Mouse (Mus musculus): Measurements from ENCODE around the gene Cnppd1. TPM values are rescaled to one million over a fixed set of nuclear protein-coding genes. Genes with fewer than 3 reads are reported as not detected.
A peak's percentile ranks its signal among the peaks of the same experiment; 100 is the strongest.

The Cnppd1 gene
- polyA plus RNA-seq, 1 experiment from 2014 or later: 48.9 TPM

DNA sequence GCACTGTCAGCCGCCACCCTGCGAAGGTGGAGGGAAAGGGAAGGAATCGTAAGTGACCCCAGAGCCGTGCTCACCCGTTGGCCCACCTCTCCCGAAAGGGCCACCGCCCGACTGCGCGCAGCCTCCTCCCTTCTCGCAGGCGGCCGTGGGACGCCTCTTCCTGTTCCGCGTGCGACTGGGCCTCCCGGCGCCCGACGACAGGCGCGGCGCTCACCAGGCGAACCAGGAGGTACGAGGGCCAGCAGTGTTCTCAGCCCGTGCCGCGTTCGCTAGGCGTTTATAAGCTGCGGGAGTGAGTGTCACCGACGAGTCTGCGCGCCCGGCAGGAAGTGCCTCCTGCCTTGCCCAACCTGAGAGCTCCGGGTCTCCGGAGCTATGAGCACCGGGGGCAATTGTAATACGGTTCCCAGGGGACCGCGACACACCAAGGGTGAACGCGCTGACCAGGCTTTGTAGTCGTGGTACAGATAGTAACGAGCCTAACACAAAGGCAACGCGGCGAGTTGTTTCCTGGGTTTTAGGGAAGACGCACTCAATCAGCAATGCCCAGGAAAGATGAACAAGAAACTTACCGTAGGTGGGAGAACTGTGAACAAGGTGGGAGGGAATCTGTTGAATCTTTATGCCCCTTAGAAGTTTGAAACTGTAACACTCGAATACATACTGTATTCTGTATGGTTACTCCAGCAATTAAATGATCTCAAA lies 873 bp downstream of the Cnppd1 start:
- Histone ChIP-seq H3K9ac (replicated peaks) (peak overlapping the region; percentile 81), H3K4me3 (replicated peaks) (peak overlapping the region; percentile 78), H3K27ac (replicated peaks) (peak overlapping the region; percentile 98), H3K27me3 (replicated peaks) (no peaks in the 10 kb centered on the region), H3K4me2 (peak overlapping the region; percentile 96), H3K4me1 (peaks cover 44% of the 10 kb centered on the region), H3K9me3 (replicated peaks) (no peaks in the 10 kb centered on the region), H3K36me3 (peaks cover 53% of the 10 kb centered on the region)
- under 1% methylated on average over 53 of the region's 53 CpGs for WGBS
- ATAC-seq (ENCODE audit: low FRiP score): peak; percentile 16

DNA sequence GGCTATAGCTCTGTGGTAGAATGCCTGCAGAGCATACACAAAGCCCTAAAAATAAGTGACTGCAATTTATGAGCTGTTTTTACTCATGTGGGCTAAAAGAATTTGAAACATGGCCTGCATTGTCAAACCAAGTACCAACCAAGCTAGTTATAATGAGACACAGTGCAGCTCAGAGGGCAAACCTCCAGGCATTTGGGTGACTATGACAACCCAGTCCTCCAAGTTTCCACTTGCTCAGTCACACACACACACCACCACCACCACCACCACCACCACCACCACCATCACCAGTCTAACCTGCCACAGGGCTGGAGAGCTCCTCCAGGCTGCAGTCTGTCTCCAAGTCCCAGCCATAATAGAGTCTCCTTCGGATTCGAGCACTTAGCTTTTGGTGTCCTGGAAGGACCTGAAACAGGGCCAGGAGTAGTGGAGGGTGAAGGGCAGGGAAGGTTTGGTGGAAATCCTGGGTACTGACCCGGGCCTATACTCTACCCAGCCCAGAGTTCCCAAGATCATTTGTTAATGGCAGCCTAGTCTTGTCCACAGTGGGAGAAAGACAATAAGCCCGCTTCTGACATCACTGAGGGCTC lies 1.8 kb downstream of the Cnppd1 start:
- Histone ChIP-seq H3K27ac (replicated peaks) (peak overlapping the region; percentile 98; the same call in 1 of the 2 replicates), H3K4me2 (peak overlapping the region; percentile 96), H3K36me3 (peaks cover 53% of the 10 kb centered on the region), H3K27me3 (replicated peaks) (no peaks in the 10 kb centered on the region), H3K4me1 (peaks cover 44% of the 10 kb centered on the region), H3K9ac (replicated peaks) (peak overlapping the region; percentile 81), H3K9me3 (replicated peaks) (no peaks in the 10 kb centered on the region), H3K4me3 (replicated peaks) (peak overlapping the region; percentile 78)
- no peak for ATAC-seq (ENCODE audit: low FRiP score)
- WGBS: 59% methylated on average over 4 of the region's 4 CpGs

DNA sequence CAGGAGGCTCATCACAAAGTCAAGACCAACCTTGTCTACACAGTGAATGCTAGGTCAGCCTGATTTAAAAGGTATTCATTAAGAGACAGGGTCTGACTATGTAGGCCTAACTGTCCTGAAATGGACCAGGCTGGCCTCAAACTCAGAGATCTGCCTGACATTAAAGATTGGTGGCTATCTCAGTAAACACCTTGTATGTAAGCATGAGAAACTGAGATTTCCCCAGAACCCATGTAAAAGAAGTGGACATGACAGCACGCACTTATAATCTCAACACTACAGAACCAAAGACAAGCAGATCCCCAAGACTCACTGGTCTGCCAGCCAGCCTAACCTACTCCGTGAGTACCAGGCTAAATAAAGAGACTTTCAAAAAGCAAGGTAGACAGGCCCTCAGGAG lies 4.1 kb downstream of the Cnppd1 start:
- H3K9ac ChIP-seq (replicated peaks): no peak overlapping the region
- H3K4me2 ChIP-seq: no peak overlapping the region
- peaks cover 27% of the 10 kb centered on the region for H3K4me1 ChIP-seq
- ATAC-seq (ENCODE audit: low FRiP score): no peak
- H3K27me3 ChIP-seq (replicated peaks): no peaks in the 10 kb centered on the region
- H3K27ac ChIP-seq (replicated peaks): no peak overlapping the region
- H3K36me3 ChIP-seq: peaks cover 46% of the 10 kb centered on the region
- no peak overlapping the region for H3K4me3 ChIP-seq (replicated peaks)
- H3K9me3 ChIP-seq (replicated peaks): no peaks in the 10 kb centered on the region
- WGBS: 98% methylated on average over 2 of the region's 2 CpGs

DNA sequence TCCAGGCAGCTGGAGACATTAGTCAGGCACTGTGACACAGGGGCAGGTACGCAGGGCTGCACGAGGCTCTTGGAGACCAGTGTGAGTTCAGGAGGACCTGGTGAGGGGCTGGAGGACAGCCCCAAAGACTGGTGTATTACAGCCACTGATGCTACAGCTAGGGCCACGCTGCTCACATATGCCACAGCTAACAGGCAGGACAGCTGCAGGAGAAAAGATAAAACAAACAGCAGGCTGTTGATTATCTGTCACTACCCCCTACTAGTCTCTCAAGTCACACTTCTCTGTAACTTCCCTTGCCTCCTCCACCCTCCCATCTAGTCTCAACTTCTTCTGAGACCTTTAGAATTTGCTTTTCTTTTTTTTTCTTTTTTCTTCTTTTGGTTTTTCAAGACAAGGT lies 5.8 kb downstream of the Cnppd1 start:
- Histone ChIP-seq H3K9me3 (replicated peaks) (no peaks in the 10 kb centered on the region), H3K9ac (replicated peaks) (no peak overlapping the region), H3K27ac (replicated peaks) (no peak overlapping the region), H3K4me2 (no peak overlapping the region), H3K36me3 (peaks cover 46% of the 10 kb centered on the region), H3K4me1 (peaks cover 27% of the 10 kb centered on the region), H3K27me3 (replicated peaks) (no peaks in the 10 kb centered on the region), H3K4me3 (replicated peaks) (no peak overlapping the region)
- ATAC-seq (ENCODE audit: low FRiP score): no peak
- WGBS: 83% methylated on average over 3 of the region's 3 CpGs

DNA sequence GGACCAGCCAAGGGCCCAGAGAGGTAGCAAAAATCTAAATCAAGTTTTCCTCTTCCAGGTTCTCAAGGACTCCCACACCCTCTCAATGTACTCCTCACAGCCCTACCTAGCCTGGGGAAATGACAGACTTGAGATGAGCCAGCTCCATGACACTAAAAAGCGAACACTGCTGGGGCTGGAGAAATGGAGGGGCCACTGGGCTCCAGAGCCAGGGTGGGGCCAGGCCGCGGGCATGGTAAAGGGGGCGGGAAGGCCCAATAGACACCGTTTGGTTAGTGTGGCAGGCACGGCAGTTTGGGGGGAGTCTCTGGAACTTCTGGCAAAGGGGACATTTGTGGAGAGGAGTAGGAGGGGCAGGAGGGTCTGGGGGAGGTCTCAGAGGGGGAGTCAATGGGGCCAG lies 6.2 kb downstream of the Cnppd1 start:
- Histone ChIP-seq H3K4me3 (replicated peaks) (no peak overlapping the region), H3K36me3 (peaks cover 46% of the 10 kb centered on the region), H3K4me2 (no peak overlapping the region), H3K9ac (replicated peaks) (no peak overlapping the region), H3K27me3 (replicated peaks) (no peaks in the 10 kb centered on the region), H3K4me1 (peaks cover 23% of the 10 kb centered on the region), H3K9me3 (replicated peaks) (no peaks in the 10 kb centered on the region), H3K27ac (replicated peaks) (no peak overlapping the region)
- ATAC-seq (ENCODE audit: low FRiP score): no peak
- 89% methylated on average over 6 of the region's 6 CpGs for WGBS

DNA sequence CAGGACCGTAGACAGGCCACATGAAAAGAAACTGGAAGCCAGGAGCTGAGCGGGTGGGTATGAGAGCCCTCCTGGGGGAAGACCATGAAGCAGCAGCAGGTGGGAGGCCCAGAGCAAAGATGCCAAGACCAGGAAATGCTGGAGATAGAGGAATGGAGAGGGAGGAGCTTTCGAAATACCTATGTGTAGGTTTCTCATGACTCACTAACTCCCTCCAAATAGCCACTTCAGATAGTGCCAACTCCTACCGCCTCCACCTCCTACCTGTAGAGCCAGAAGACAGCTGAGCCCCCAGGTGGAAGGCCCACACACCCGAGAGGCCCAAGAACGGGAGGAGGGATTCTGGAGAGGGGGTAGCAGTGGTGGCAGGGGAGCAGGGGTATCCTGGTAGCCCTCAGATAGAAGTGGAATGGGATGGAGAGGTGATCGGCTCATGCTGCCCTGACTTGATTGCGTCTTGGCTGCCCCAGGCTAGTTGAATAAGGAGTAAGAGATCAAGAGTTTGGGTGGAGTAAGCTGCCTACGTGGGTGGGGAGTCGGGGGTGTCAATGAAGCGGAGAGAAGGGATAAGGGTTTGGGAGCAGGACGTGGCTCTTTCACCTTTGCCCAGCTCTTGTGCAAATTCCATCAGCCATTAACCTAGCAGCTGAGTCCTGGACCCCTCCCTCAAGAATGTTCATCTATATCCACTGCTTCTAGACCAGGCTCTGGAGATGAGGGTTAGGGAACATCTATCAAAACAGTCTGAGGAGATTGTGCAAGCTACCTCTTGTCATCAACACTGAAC lies 8.9 kb downstream of the Cnppd1 start, which contains the start of gene Slc23a3:
Gene Slc23a3 (minus strand): TSS at position 470 of the 787 bp plus-strand sequence.
- H3K9ac ChIP-seq (replicated peaks): no peak within 1 kb of the TSS
- no peaks in the 10 kb centered on the region for H3K9me3 ChIP-seq (replicated peaks)
- H3K36me3 ChIP-seq: peaks cover 35% of the 10 kb centered on the region
- 69% methylated on average over 12 of the region's 12 CpGs for WGBS
- ATAC-seq (ENCODE audit: low FRiP score): no peak
- 0 out of 2 replicates have a peak, but pooled peaks cover 2% of the 10 kb centered on the region for H3K27me3 ChIP-seq (replicated peaks)
- no peak within 1 kb of the TSS for H3K4me2 ChIP-seq
- H3K27ac ChIP-seq (replicated peaks): no peak within 1 kb of the TSS
- no peaks in the 10 kb centered on the region for H3K4me1 ChIP-seq
- no peak within 1 kb of the TSS for H3K4me3 ChIP-seq (replicated peaks)

DNA sequence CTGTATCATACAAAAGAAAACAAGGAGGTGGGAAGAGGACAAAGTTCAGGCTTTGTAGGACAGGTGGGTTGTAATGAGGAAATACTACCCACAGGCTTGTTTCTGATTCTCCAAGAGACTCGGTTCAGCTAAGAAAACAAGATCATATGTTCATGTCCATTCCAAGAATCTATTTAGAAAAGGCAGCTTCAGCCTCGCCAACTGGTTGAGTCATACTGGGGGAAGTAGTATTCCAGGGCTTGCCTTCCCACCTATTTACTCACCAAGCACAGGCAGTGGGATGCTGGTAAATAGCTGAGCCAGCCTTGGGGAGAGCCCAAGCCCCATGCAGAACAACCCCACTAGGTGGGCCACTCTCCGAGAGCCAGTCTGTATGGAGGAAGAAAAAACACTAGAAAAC lies 13.9 kb downstream of the Cnppd1 start:
- Histone ChIP-seq H3K4me3 (replicated peaks) (no peak overlapping the region), H3K27ac (replicated peaks) (no peak overlapping the region), H3K4me2 (no peak overlapping the region), H3K36me3 (no peaks in the 10 kb centered on the region), H3K4me1 (peaks cover 12% of the 10 kb centered on the region), H3K27me3 (replicated peaks) (0 out of 2 replicates have a peak, but pooled peaks cover 2% of the 10 kb centered on the region), H3K9ac (replicated peaks) (no peak overlapping the region), H3K9me3 (replicated peaks) (no peaks in the 10 kb centered on the region)
- 86% methylated on average over 3 of the region's 3 CpGs for WGBS
- ATAC-seq (ENCODE audit: low FRiP score): no peak

DNA sequence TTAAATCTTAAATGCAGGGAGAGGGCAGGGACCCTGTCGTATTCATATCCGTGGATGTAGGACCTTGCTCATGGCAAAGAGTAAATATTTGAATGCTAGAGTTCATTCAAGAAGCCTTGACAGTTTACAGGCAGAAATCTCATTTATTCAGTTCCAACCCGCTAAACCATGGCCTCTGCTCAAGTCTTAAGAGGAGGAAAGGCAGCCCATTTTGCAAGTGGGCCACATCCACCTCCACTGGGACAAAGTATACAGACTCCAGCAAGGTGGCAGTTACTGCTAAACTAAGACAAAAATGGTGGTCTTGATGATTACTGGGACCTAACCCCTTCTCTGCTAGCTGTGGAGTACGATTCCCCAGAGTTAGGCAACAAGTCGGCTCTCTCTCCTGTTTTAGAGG lies 17.1 kb downstream of the Cnppd1 start:
- Histone ChIP-seq H3K4me3 (replicated peaks) (peak overlapping the region; percentile 72), H3K4me1 (peaks cover 12% of the 10 kb centered on the region), H3K4me2 (peak overlapping the region; percentile 62), H3K27ac (replicated peaks) (peak overlapping the region; percentile 97), H3K9ac (replicated peaks) (peak overlapping the region; percentile 72; the same call in 1 of the 2 replicates), H3K36me3 (no peaks in the 10 kb centered on the region), H3K27me3 (replicated peaks) (0 out of 2 replicates have a peak, but pooled peaks cover 2% of the 10 kb centered on the region), H3K9me3 (replicated peaks) (no peaks in the 10 kb centered on the region)
- no peak for ATAC-seq (ENCODE audit: low FRiP score)
- WGBS: 32% methylated on average over 5 of the region's 5 CpGs

DNA sequence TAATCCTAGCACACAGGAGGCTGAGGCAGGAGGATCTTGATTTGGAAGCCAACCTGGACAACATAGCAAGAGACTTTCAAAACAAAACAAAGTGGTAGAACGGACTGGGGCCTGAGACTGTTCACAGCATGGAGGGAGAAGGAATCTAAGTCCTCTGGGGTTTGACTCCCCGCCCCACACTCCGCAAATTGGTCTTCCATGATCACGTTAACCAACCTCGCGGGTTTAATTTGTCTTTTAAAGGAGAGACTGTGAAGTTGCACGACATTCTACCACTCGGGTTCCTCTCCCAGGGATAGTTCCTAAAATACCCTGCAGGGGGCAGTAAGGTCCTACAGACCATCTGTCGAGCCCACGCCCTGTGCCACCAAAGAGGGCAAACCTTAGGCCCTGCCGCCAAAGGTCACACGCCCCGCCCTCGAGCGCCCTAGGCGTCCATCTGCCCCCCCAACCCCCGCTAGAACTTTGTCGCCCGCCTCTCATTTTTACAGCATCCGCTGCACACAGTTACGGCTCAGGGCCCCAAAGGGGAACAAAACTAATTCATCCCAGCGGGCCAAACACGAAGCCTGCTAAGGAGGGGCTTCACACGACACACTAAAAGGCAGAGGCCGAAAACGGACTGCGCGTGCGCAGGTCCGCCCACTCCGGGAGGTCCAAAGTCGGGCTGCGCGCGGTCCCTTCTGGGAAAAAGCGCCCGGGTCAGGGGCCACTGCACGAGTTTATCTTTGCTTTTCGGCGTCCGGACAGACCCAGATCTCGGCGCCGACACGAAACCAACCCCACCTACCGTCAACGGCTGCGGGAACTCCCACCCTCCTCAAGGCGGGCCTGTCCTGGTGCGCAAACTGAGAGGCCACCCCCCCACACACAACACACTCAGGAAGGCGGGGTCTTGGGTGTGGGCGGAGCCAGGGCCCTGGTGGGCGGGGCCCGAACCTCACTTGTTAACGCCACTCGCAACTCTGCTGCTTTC lies 17.9 kb downstream of the Cnppd1 start, which contains the start of gene Nhej1:
Gene Nhej1 (minus strand): TSS at position 855 of the 976 bp plus-strand sequence.
- WGBS: under 1% methylated on average over 56 of the region's 56 CpGs
- Histone ChIP-seq H3K27me3 (replicated peaks) (no peaks in the 10 kb centered on the region), H3K9ac (replicated peaks) (peak within 1 kb of the TSS; percentile 72), H3K4me3 (replicated peaks) (peak within 1 kb of the TSS; percentile 72), H3K27ac (replicated peaks) (peak within 1 kb of the TSS; percentile 97), H3K9me3 (replicated peaks) (no peaks in the 10 kb centered on the region), H3K36me3 (no peaks in the 10 kb centered on the region), H3K4me2 (peak within 1 kb of the TSS; percentile 62), H3K4me1 (peaks cover 12% of the 10 kb centered on the region)
- ATAC-seq (ENCODE audit: low FRiP score): peak; percentile 95

DNA sequence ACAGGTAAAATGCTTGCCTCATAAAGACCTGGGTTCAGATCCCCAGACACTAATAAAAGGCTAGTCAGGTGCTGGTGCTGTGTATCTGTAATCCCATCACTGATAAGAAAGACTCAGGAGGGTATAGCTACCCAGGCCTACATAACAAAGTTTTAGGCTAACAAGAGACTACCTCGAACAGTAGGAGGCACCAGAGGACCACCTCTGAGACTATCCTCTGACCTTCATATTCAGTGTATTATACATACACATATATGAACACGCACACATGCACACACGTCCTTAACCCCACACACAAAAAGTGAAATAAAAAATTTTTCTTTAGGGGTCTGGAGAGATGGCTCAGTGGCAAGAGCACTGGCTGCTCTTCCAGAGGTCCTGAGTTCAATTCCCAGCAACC lies 20.3 kb downstream of the Cnppd1 start:
- H3K9me3 ChIP-seq (replicated peaks): no peaks in the 10 kb centered on the region
- H3K27me3 ChIP-seq (replicated peaks): no peaks in the 10 kb centered on the region
- H3K27ac ChIP-seq (replicated peaks): no peak overlapping the region
- H3K4me2 ChIP-seq: no peak overlapping the region
- H3K9ac ChIP-seq (replicated peaks): no peak overlapping the region
- no peak overlapping the region for H3K4me3 ChIP-seq (replicated peaks)
- ATAC-seq (ENCODE audit: low FRiP score): no peak
- no peaks in the 10 kb centered on the region for H3K36me3 ChIP-seq
- H3K4me1 ChIP-seq: peaks cover 12% of the 10 kb centered on the region
- 88% methylated on average over 3 of the region's 3 CpGs for WGBS
